Mouse (Mus musculus) olfactory bulb, adult 2 months (tissue): ENCODE data around the gene Gm5244.

Source experiments
- CTCF ChIP-seq: fragments of 200-500 bp; IDR thresholded peaks from 2 replicates; pipeline ENCODE4 v1.5.1; 2012; ENCODE audit warnings: low read depth, mild to moderate bottlenecking, low read length, moderate library complexity; ENCODE audit not compliant: insufficient read depth
- POLR2A ChIP-seq: fragments of 200-500 bp; IDR thresholded peaks from 2 replicates; pipeline ENCODE4 v1.6.1; 2012; ENCODE audit warnings: mild to moderate bottlenecking, low read depth, low read length, moderate library complexity; ENCODE audit not compliant: insufficient read depth

DNA sequence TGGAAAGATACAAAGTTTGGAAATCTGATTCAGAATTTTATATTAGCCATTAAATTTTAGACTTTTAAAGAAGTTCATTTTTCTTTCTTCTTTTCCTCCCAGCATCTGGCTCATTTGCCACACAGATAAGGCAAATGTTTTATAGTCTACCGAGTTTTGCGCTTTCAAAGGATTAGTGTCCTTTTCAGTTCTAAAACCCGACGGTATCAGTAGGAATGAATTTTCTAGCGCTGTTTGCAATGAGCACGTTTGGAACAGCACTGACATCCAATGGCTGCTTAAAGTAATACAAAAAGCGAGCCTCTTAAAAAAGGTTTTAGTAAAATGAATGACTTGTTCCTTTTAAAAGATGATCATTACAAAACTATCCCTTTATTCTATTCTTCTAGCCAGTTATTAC lies 49.4 kb upstream of the Gm5244 start:
- no peak for TF ChIP-seq CTCF
- no peak for TF ChIP-seq POLR2A
